Mouse (Mus musculus) liver, adult 2 months (tissue): ENCODE data around the gene Zfp580.
"Not testable (repeated sequence)": the region's sequence is repeated elsewhere in the genome, so short reads cannot be mapped to it uniquely, and the experiment has no call there.

Experiments used
- CTCF ChIP-seq: fragments of 200-500 bp; IDR thresholded peaks from 2 replicates; pipeline ENCODE4 v1.5.1; 2011; ENCODE audit warnings: low read depth, low read length, control low read depth
- POLR2A ChIP-seq: fragments of 200-500 bp; IDR thresholded peaks from 2 replicates; pipeline ENCODE4 v1.6.1; 2011; ENCODE audit warnings: low read length, control low read depth; ENCODE audit not compliant: insufficient read depth; ENCODE audit errors: extremely low read depth

DNA sequence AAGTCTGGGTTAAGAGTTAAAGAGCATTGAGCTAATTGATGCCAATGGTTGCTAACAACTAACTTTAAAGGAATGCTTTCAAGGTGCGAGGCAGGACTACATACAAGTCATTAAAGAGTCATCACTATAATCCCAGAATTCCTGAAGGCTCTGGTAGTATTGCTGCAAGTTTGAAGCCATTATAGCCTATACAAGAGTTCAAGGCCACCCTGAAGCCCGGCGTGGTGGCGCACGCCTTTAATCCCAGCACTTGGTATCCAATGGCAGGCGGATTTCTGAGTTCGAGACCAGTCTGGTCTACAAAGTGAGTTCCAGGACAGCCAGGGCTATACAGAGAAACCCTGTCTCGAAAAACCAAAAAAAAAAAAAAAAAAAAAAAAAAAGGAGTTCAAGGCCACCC lies 31.8 kb upstream of the Zfp580 start:
- TF ChIP-seq CTCF, POLR2A: not testable (repeated sequence)
